Mouse (Mus musculus): Measurements from ENCODE around the gene C130060K24Rik.

GRCm38 (mm10) chr6:65334246-65334645 lies 46.7 kb upstream of the C130060K24Rik start:
- TF ChIP-seq POLR2A (IDR thresholded peaks at IDR 0.05; ENCODE audit: low read depth, low read length) (no peak), CTCF (IDR thresholded peaks at IDR 0.05; ENCODE audit: extremely low read depth, insufficient read depth, insufficient read length, insufficient replicate concordance) (no peak)
